Mouse (Mus musculus) embryonic facial prominence, embryonic 15.5 days (tissue): ENCODE data around the gene Igfn1. TPM values are rescaled to one million over a fixed set of nuclear protein-coding genes. Genes with fewer than 3 reads are reported as not detected.

Experiments
- ATAC-seq: fragments of 200-750 bp; cut with Nextera tagmentation; 2 replicates; pipeline ENCODE4 v1.8.0; 2017; ENCODE audit warnings: low read depth, moderate TSS enrichment; ENCODE audit not compliant: insufficient number of reproducible peaks, low FRiP score, low TSS enrichment
- H3K27ac ChIP-seq: fragments of 300-500 bp; sonication (generic); replicated peaks from 2 replicates; pipeline ENCODE4 v1.5.1; 2015; ENCODE audit warnings: mild to moderate bottlenecking, inconsistent platforms
- H3K27me3 ChIP-seq: fragments of 300-500 bp; sonication (generic); 2 replicates; pipeline ENCODE4 v1.6.1; 2015; ENCODE audit warnings: inconsistent platforms
- H3K36me3 ChIP-seq: fragments of 300-500 bp; sonication (generic); 2 replicates; pipeline ENCODE4 v1.6.1; 2015; ENCODE audit warnings: mild to moderate bottlenecking, inconsistent platforms
- H3K4me1 ChIP-seq: fragments of 300-500 bp; sonication (generic); 2 replicates; pipeline ENCODE4 v1.6.1; 2015; ENCODE audit warnings: inconsistent platforms
- H3K4me2 ChIP-seq: fragments of 300-500 bp; sonication (generic); replicated peaks from 2 replicates; pipeline ENCODE4 v1.6.1; 2015; ENCODE audit warnings: mild to moderate bottlenecking, inconsistent platforms
- H3K4me3 ChIP-seq: fragments of 300-500 bp; sonication (generic); replicated peaks from 2 replicates; pipeline ENCODE4 v1.5.1; 2015; ENCODE audit warnings: mild to moderate bottlenecking, inconsistent platforms
- H3K9ac ChIP-seq: fragments of 300-500 bp; sonication (generic); 2 replicates; pipeline ENCODE4 v1.6.1; 2015; ENCODE audit warnings: inconsistent platforms
- H3K9me3 ChIP-seq: fragments of 300-500 bp; sonication (generic); replicated peaks from 2 replicates; pipeline ENCODE4 v1.6.1; 2016; ENCODE audit warnings: inconsistent platforms
- WGBS: fragments of 180-500 bp; shearing (Covaris S2); methylation state at CpG from one replicate; pipeline ENCODE4 v1.1.7; 2015; 5-methylcytosine and 5-hydroxymethylcytosine counted together
- polyA plus RNA-seq: library from polyadenylated mRNA; unstranded; fragments of >200 nt; fragmentation: Nextera tagmentation; extraction: Ambion mirVana; gene quantifications from 2 replicates; pipeline ENCODE4 v1.2.1, GENCODE M21; 2015

The Igfn1 gene
- polyA plus RNA-seq, 1 experiment from 2014 or later, result 0.09 TPM

- H3K9ac ChIP-seq, result no peak overlapping the region
- peaks cover 18% of the 10 kb centered on the region for H3K36me3 ChIP-seq
- peaks cover 15% of the 10 kb centered on the region for H3K4me1 ChIP-seq
- no peak overlapping the region for H3K4me2 ChIP-seq
- no peaks in the 10 kb centered on the region for H3K9me3 ChIP-seq
- 72% methylated on average over 5 of the region's 5 CpGs for WGBS
- H3K27ac ChIP-seq, result no peak overlapping the region
- H3K4me3 ChIP-seq, result no peak overlapping the region
- no peaks in the 10 kb centered on the region for H3K27me3 ChIP-seq
- no peak for ATAC-seq
Observed at GRCm38 (mm10) chr1:136038746-136039538, 32.8 kb upstream of the Igfn1 start.

- H3K9me3 ChIP-seq, result no peaks in the 10 kb centered on the region
- H3K36me3 ChIP-seq, result peaks cover 68% of the 10 kb centered on the region
- H3K4me2 ChIP-seq, result no peak overlapping the region
- no peak for ATAC-seq
- H3K4me3 ChIP-seq, result no peak overlapping the region
- no peak overlapping the region for H3K9ac ChIP-seq
- peaks cover 13% of the 10 kb centered on the region for H3K4me1 ChIP-seq
- H3K27me3 ChIP-seq, result no peaks in the 10 kb centered on the region
- 47% methylated on average over 7 of the region's 7 CpGs for WGBS
- H3K27ac ChIP-seq, result no peak overlapping the region
Observed at GRCm38 (mm10) chr1:136032961-136033360, 26.8 kb upstream of the Igfn1 start.

DNA sequence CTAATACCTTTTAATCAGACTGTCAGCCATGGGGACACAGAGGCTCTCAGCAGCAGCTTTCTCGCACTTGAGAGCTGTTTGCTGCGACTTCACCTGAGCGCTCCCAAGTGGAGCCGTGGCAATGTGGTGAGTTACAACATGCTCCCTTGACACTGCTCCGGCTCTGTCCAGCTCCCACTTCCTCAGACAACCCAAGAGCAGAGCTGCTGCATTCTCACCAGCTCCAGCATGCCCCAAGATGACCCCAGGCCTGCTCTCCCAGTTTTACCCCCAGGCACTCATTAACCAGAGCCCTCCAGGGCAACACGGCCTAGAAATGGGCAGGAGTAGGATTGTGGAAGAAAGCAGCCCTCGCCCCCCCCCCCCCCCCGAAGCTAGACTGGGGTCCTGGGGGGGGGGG lies 25.6 kb upstream of the Igfn1 start:
- Histone ChIP-seq H3K9me3 (no peaks in the 10 kb centered on the region), H3K36me3 (peaks cover 80% of the 10 kb centered on the region), H3K9ac (no peak overlapping the region), H3K27me3 (no peaks in the 10 kb centered on the region), H3K4me2 (no peak overlapping the region), H3K4me1 (peaks cover 13% of the 10 kb centered on the region), H3K27ac (no peak overlapping the region), H3K4me3 (no peak overlapping the region)
- no peak for ATAC-seq
- WGBS, result 79% methylated on average over 8 of the region's 8 CpGs

DNA sequence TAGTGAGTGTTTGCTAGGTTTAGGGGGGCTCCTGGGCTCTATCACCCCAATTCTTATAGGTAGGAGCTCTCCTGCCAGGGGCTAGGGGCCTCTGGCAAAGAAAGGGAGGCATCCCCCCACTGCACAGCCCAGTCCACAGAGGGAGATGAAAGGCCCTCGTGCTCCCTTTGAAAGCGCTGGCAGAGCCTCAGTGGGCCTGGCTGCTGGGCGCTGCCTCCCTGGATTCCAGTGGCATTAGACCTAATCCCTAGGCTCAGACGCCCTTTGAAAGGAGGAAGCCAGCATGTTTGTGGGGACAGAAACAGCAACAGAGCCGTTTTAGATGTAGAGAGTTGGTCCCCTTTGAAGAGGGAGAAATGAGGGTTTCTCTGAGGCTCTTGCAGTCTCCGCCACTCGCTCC lies 24.1 kb upstream of the Igfn1 start:
- H3K9me3 ChIP-seq, result no peaks in the 10 kb centered on the region
- H3K9ac ChIP-seq, result no peak overlapping the region
- 46% methylated on average over 7 of the region's 7 CpGs for WGBS
- H3K4me2 ChIP-seq, result no peak overlapping the region
- H3K4me3 ChIP-seq, result no peak overlapping the region
- peaks cover 13% of the 10 kb centered on the region for H3K4me1 ChIP-seq
- no peaks in the 10 kb centered on the region for H3K27me3 ChIP-seq
- no peak for ATAC-seq
- H3K27ac ChIP-seq, result no peak overlapping the region
- peaks cover 90% of the 10 kb centered on the region for H3K36me3 ChIP-seq

- peaks cover 17% of the 10 kb centered on the region for H3K4me1 ChIP-seq
- H3K27me3 ChIP-seq, result no peaks in the 10 kb centered on the region
- no peaks in the 10 kb centered on the region for H3K9me3 ChIP-seq
- under 1% methylated on average over 24 of the region's 24 CpGs for WGBS
- H3K4me3 ChIP-seq, result peak overlapping the region; percentile 83
- peak overlapping the region; percentile 82 for H3K27ac ChIP-seq
- H3K9ac ChIP-seq, result peak overlapping the region; percentile 68
- H3K36me3 ChIP-seq, result peaks cover 22% of the 10 kb centered on the region
- ATAC-seq, result 0 out of 2 replicates have a peak, but pooled peaks have one; percentile 11
- H3K4me2 ChIP-seq, result peak overlapping the region; percentile 86
Observed at GRCm38 (mm10) chr1:136018390-136019189, 12.4 kb upstream of the Igfn1 start.

- peak overlapping the region; percentile 82 for H3K27ac ChIP-seq
- no peaks in the 10 kb centered on the region for H3K27me3 ChIP-seq
- WGBS, result under 1% methylated on average over 22 of the region's 22 CpGs
- peak overlapping the region; percentile 68 for H3K9ac ChIP-seq
- H3K36me3 ChIP-seq, result peaks cover 21% of the 10 kb centered on the region
- H3K4me2 ChIP-seq, result peak overlapping the region; percentile 86
- H3K4me1 ChIP-seq, result peaks cover 17% of the 10 kb centered on the region
- H3K4me3 ChIP-seq, result peak overlapping the region; percentile 83
- ATAC-seq, result peak; percentile 99
- H3K9me3 ChIP-seq, result no peaks in the 10 kb centered on the region
Observed at GRCm38 (mm10) chr1:136017907-136018313, 11.8 kb upstream of the Igfn1 start.

DNA sequence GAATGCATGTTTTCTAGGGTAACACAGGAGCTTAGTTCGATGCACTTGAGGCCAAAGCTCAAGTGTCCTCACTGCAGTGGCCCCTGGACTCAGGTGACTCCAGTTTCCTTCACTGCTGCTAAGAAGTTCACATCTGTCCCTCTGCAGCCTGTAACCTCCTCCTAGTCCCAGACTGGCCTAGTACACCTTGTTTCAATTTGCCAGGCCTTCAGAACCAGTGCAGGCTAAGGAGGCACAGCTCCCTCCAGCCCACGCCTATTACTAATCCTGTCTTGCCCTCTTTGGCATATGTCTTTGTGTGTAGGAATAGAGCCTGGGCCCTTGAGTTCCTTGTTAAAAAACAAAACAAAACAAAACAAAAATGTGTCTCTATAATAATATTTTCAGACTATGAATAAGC lies 11.2 kb upstream of the Igfn1 start:
- H3K9ac ChIP-seq, result no peak overlapping the region
- peak overlapping the region; percentile 83 for H3K4me3 ChIP-seq
- ATAC-seq, result no peak
- 50% methylated on average over 2 of the region's 2 CpGs for WGBS
- H3K4me2 ChIP-seq, result peak overlapping the region; percentile 86
- peaks cover 16% of the 10 kb centered on the region for H3K36me3 ChIP-seq
- H3K9me3 ChIP-seq, result no peaks in the 10 kb centered on the region
- H3K27ac ChIP-seq, result peak overlapping the region; percentile 25; the same call in 1 of the 2 replicates
- H3K27me3 ChIP-seq, result no peaks in the 10 kb centered on the region
- H3K4me1 ChIP-seq, result peaks cover 17% of the 10 kb centered on the region

GRCm38 (mm10) chr1:136014796-136015502 lies 8.8 kb upstream of the Igfn1 start:
- no peak for ATAC-seq
- Histone ChIP-seq H3K9me3 (no peaks in the 10 kb centered on the region), H3K27ac (no peak overlapping the region), H3K4me3 (no peak overlapping the region), H3K27me3 (no peaks in the 10 kb centered on the region), H3K4me1 (peaks cover 17% of the 10 kb centered on the region), H3K36me3 (no peaks in the 10 kb centered on the region), H3K9ac (no peak overlapping the region), H3K4me2 (no peak overlapping the region)
- 87% methylated on average over 2 of the region's 2 CpGs for WGBS

DNA sequence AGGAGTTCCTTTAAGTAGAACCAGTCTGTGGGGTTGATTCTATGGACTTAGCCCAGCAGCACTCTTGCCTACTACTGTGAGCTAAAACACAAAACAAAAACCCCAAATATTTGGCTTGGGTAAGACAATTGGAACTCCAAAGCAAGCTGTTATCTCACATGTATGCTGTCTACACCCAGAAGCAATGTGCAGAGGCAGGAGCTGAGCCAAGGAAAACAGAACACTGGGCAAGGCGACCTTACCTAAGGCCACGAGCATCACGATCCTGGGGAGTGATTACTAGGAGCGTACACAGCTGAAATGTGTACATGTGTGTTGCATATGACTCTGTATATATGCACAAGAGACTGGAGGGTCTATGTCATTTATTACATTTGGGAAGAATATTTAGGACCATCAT lies 7.4 kb upstream of the Igfn1 start:
- Histone ChIP-seq H3K4me2 (no peak overlapping the region), H3K4me3 (no peak overlapping the region), H3K9ac (no peak overlapping the region), H3K9me3 (no peaks in the 10 kb centered on the region), H3K36me3 (no peaks in the 10 kb centered on the region), H3K27me3 (no peaks in the 10 kb centered on the region; the same call in 1 of the 2 replicates), H3K4me1 (peaks cover 8% of the 10 kb centered on the region; the same call in 1 of the 2 replicates), H3K27ac (no peak overlapping the region)
- ATAC-seq, result no peak
- WGBS, result 74% methylated on average over 4 of the region's 4 CpGs

GRCm38 (mm10) chr1:136010247-136010646 lies 4.1 kb upstream of the Igfn1 start:
- Histone ChIP-seq H3K27me3 (peaks cover 15% of the 10 kb centered on the region), H3K4me1 (peaks cover 11% of the 10 kb centered on the region), H3K4me3 (no peak overlapping the region), H3K27ac (no peak overlapping the region), H3K4me2 (no peak overlapping the region), H3K9me3 (no peaks in the 10 kb centered on the region), H3K9ac (no peak overlapping the region), H3K36me3 (no peaks in the 10 kb centered on the region)
- 87% methylated on average over 4 of the region's 4 CpGs for WGBS
- ATAC-seq, result no peak

- Histone ChIP-seq H3K9me3 (no peaks in the 10 kb centered on the region), H3K27ac (no peak overlapping the region), H3K9ac (no peak overlapping the region), H3K4me1 (peaks cover 11% of the 10 kb centered on the region), H3K27me3 (peaks cover 15% of the 10 kb centered on the region), H3K4me2 (peak overlapping the region; percentile 67), H3K36me3 (no peaks in the 10 kb centered on the region), H3K4me3 (peak overlapping the region; percentile 46)
- 19% methylated on average over 8 of the region's 8 CpGs for WGBS
- ATAC-seq, result 0 out of 2 replicates have a peak, but pooled peaks have one; percentile 21
Observed at GRCm38 (mm10) chr1:136008159-136008533, 2.0 kb upstream of the Igfn1 start.
